Comparison of ENCODE assay signal across 29 mouse cellular contexts in the genomic region with DNA sequence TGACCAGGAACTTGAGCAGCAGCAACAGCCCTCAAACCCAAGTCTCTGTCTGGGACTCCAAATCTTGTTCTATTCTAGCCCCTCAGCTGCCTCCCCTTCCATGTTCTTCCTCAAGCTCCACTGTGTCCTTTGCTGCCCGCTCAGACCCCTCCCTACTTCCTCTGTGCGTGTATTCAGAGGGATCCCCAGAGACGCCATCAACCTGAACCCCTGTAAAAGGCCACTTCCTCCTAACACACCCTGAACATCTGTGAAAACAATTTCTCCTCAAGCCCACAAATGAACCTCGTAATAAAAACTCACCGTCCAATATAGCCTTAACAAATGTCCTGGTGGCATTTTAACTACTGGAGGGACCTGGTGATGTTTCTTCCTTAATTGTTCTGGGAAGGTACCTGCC.
DNase-seq lines count a peak whose midpoint lies in the region; ATAC-seq lines count a peak whose summit lies in the region.
"Had no signal": no experiment of that assay in that cellular context is flagged by ENCODE, and none has a peak within 500 bp of the region (broad histone marks: within the 10 kb centered on the region; RNA-seq: fewer than 3 reads in every experiment).

No protein-coding gene starts in this region.

- DNase-seq in embryo, embryonic 10 days (ENCODE audit: low spot score), result peak; percentile 18
- no peak for DNase-seq in embryo, embryonic 10.5 days (ENCODE audit: low spot score)
- DNase-seq in heart, adult 11 months, result peak; percentile 98
- no peak for DNase-seq in heart, postnatal 4 days
- no peak for DNase-seq in limb, embryonic 10.5 days (ENCODE audit: low spot score)
- DNase-seq: adrenal gland, adult 8-10 months; cerebellum, adult 11 months; cerebellum, adult 9-10 months; cerebellum, postnatal 36 days; kidney, adult 9 months; kidney, postnatal 14 days; lung, adult 2 months; lung, postnatal 10 days; midbrain, embryonic 14.5 days; retina, postnatal 1 day; right cerebral cortex, postnatal 14 days had no signal

- no peaks in the 10 kb centered on the region for H3K27me3 ChIP-seq in limb, embryonic 12.5 days
- H3K27me3 ChIP-seq in limb, embryonic 10.5 days (ENCODE audit: low read depth, poor library complexity, severe bottlenecking), result no peaks in the 10 kb centered on the region
- no peaks in the 10 kb centered on the region for H3K27me3 ChIP-seq in kidney, embryonic 15.5 days
- no peaks in the 10 kb centered on the region for H3K27me3 ChIP-seq in neural tube, embryonic 15.5 days (replicated peaks)
- H3K27me3 ChIP-seq: embryonic facial prominence, embryonic 15.5 days; heart, embryonic 13.5 days; limb, embryonic 15.5 days had no signal

- WGBS in limb, embryonic 12.5 days, result 25% methylated on average over 5 of the region's 5 CpGs
- 67% methylated on average over 5 of the region's 5 CpGs for WGBS in limb, embryonic 10.5 days
- WGBS in kidney, embryonic 15.5 days, result 13% methylated on average over 5 of the region's 5 CpGs
- WGBS in neural tube, embryonic 15.5 days, result 72% methylated on average over 5 of the region's 5 CpGs

- peaks cover 21% of the 10 kb centered on the region for H3K9me3 ChIP-seq in limb, embryonic 12.5 days
- H3K9me3 ChIP-seq in limb, embryonic 10.5 days (replicated peaks), result peaks cover 5% of the 10 kb centered on the region; the same call in 1 of the 2 replicates
- no peaks in the 10 kb centered on the region for H3K9me3 ChIP-seq in kidney, embryonic 15.5 days (replicated peaks)
- peaks cover 8% of the 10 kb centered on the region; the same call in 1 of the 2 replicates for H3K9me3 ChIP-seq in neural tube, embryonic 15.5 days (replicated peaks)

- no peak overlapping the region for H3K4me3 ChIP-seq in limb, embryonic 12.5 days (replicated peaks)
- H3K4me3 ChIP-seq in limb, embryonic 10.5 days, result no peak overlapping the region
- H3K4me3 ChIP-seq in kidney, embryonic 15.5 days (replicated peaks), result no peak overlapping the region
- no peak overlapping the region for H3K4me3 ChIP-seq in neural tube, embryonic 15.5 days (replicated peaks)
- H3K4me3 ChIP-seq: embryonic facial prominence, embryonic 10.5 days; embryonic facial prominence, embryonic 15.5 days; forebrain, embryonic 12.5 days; heart, embryonic 13.5 days; limb, embryonic 15.5 days had no signal

- peak overlapping the region; percentile 45; the same call in 1 of the 2 replicates for H3K27ac ChIP-seq in limb, embryonic 12.5 days
- no peak overlapping the region for H3K27ac ChIP-seq in limb, embryonic 10.5 days
- H3K27ac ChIP-seq in kidney, embryonic 15.5 days, result no peak overlapping the region
- no peak overlapping the region for H3K27ac ChIP-seq in neural tube, embryonic 15.5 days (replicated peaks)
- H3K27ac ChIP-seq: embryonic facial prominence, embryonic 10.5 days; embryonic facial prominence, embryonic 15.5 days; forebrain, embryonic 12.5 days; heart, embryonic 13.5 days; hindbrain, embryonic 14.5 days; limb, embryonic 15.5 days; liver, embryonic 14.5 days; macrophage had no signal

- H3K9ac ChIP-seq in limb, embryonic 12.5 days (replicated peaks), result no peak overlapping the region
- no peak overlapping the region for H3K9ac ChIP-seq in kidney, embryonic 15.5 days
- H3K9ac ChIP-seq in neural tube, embryonic 15.5 days (replicated peaks), result no peak overlapping the region
- H3K9ac ChIP-seq: embryonic facial prominence, embryonic 15.5 days; forebrain, embryonic 12.5 days; heart, embryonic 13.5 days; hindbrain, embryonic 14.5 days; limb, embryonic 15.5 days; liver, embryonic 14.5 days had no signal

- no peak overlapping the region for H3K4me2 ChIP-seq in limb, embryonic 12.5 days
- no peak overlapping the region for H3K4me2 ChIP-seq in kidney, embryonic 15.5 days
- H3K4me2 ChIP-seq in neural tube, embryonic 15.5 days, result no peak overlapping the region
- H3K4me2 ChIP-seq: embryonic facial prominence, embryonic 15.5 days; forebrain, embryonic 12.5 days; heart, embryonic 13.5 days; hindbrain, embryonic 14.5 days; limb, embryonic 15.5 days had no signal

- H3K4me1 ChIP-seq in limb, embryonic 12.5 days (replicated peaks), result peaks cover 16% of the 10 kb centered on the region
- peaks cover 10% of the 10 kb centered on the region; the same call in 1 of the 2 replicates for H3K4me1 ChIP-seq in limb, embryonic 10.5 days
- H3K4me1 ChIP-seq in kidney, embryonic 15.5 days, result no peaks in the 10 kb centered on the region
- peaks cover 11% of the 10 kb centered on the region for H3K4me1 ChIP-seq in neural tube, embryonic 15.5 days
- H3K4me1 ChIP-seq: heart, embryonic 13.5 days had no signal

- H3K36me3 ChIP-seq in limb, embryonic 12.5 days, result no peaks in the 10 kb centered on the region
- peaks cover 4% of the 10 kb centered on the region; the same call in 1 of the 2 replicates for H3K36me3 ChIP-seq in limb, embryonic 10.5 days
- H3K36me3 ChIP-seq in kidney, embryonic 15.5 days, result no peaks in the 10 kb centered on the region
- no peaks in the 10 kb centered on the region for H3K36me3 ChIP-seq in neural tube, embryonic 15.5 days
- H3K36me3 ChIP-seq: embryonic facial prominence, embryonic 10.5 days; embryonic facial prominence, embryonic 15.5 days; forebrain, embryonic 12.5 days; G1E; heart, embryonic 13.5 days; limb, embryonic 15.5 days had no signal

- ATAC-seq in limb, embryonic 12.5 days (ENCODE audit: insufficient number of reproducible peaks, insufficient read depth, low FRiP score, low TSS enrichment, low read depth), result no peak
- ATAC-seq in kidney, embryonic 15.5 days (replicated peaks; ENCODE audit: low FRiP score), result no peak
- ATAC-seq in neural tube, embryonic 15.5 days (ENCODE audit: low FRiP score), result no peak
- ATAC-seq: intestine, postnatal 0 days had no signal

Comparison
In these comparisons a context has a peak if more than half of its experiments do, and no peak if none do; other contexts are left out.
1. DNase-seq: peak in embryo, embryonic 10 days (single experiment) and heart, adult 11 months (single experiment); none in embryo, embryonic 10.5 days (single experiment), heart, postnatal 4 days (single experiment) and limb, embryonic 10.5 days (single experiment).